Mouse (Mus musculus): ENCODE results near the gene Gpc5.
A peak's percentile ranks its signal among the peaks of the same experiment; 100 is the strongest.
"Not testable (repeated sequence)": the region's sequence is repeated elsewhere in the genome, so short reads cannot be mapped to it uniquely, and the experiment has no call there.

Gpc5 gene

DNA sequence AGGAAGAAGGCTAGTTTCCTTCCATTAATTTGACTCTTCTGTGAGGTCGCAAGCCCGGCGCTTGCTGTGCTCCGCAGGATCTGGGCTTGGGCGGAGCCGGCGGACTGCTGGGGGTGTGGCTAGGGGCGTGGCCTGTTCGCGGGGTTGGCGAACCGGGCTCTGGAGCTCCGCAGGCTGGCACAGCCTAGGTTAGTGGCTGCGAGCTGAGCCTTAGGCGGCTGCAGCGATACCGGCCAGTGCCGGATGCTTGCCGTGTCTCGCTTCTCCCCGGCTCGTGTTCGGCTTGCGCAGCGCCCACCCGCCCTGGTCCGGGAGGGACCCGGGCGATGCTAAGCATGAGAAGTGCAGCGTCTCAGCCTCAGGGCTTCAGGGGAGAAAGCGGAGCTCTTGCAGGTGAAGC lies at the start of gene Gpc5:
Gene Gpc5 (plus strand): TSS at position 135 of the 400 bp plus-strand sequence.
- peak; percentile 65 to 77 for DNase-seq (ENCODE audit: low spot score in 2 of 2)

DNA sequence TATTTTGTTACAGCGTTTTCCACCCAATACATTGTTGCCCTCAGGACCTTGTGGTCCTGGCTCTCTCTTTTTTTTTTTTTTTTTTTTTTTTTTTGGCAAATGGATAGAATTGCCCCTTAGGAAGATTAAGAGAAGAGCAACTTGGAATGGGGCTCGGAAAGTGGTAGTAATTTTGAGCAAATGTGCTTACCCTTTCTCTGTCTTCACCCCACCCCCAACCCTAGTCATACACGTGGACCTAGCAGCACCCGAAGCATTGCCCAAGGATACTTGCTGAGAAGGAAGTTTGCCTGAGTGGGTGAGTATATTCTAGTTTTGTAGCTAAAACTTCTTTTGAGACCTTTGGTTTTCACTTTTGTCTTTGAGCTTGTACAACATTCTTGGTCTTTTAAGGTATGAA lies 49.4 kb upstream of the Gpc5 start:
- DNase-seq (ENCODE audit: low spot score in 2 of 2) = peak in 1 of 2 experiments; percentile 5

DNA sequence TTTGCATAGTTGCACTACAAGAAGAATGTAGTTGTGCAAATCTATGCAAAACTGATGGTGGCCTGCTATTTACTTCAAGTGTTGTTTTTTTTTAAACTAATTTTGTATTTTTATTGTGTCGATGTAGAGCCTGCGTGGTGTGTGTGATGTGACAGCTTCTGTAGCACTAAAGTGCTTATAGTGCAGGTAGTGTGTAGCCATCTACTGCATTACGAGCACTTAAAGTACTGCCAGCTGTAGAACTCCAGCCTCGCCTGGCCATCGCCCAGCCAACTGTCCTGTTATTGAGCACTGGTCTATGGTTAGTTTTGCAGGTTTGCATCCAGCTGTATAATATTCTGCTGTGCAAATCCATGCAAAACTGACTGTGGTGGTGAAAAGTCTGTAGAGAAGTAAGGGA lies 48.0 kb upstream of the Gpc5 start:
- no peak for DNase-seq (ENCODE audit: low spot score in 2 of 2)

DNA sequence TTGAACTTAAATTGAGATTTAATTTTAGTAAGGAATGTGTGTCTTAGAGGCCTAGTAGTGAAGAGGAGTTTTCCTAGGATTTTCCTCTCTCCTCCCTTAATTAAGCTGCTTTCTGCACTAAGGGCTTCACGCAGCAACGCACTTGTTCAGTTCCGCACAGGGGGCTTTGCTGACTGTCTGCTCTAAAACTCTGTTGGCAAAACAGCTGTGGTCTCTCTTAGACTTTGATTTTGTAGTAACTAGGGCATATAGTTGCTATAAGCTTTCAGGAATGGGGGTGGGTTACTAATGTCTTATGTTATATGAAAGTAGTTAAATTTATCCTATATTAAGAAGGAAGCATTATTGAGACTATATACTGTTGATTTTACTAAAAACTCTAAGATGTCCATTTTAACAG lies 46.3 kb upstream of the Gpc5 start:
- DNase-seq (ENCODE audit: low spot score in 2 of 2) = no peak

DNA sequence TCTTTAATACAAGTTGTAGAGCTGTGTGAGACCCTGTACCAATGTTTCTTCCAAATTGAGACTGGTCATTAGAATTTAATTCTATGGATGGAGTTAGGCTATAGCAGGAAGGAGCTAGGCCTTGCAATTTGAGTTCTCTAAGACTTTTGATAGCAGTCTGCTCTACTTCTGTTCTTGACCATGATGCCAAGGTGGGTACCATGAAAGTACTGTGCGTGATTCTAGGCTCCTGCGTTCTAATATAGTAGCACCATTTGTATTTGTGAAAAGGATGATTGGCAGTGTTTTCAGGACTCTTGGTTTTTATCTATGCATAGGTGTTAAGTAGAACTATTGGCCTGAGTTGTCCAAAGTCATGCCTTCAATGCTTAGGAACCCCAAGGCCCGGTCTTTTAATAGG lies 44.7 kb upstream of the Gpc5 start:
- DNase-seq (ENCODE audit: low spot score in 2 of 2) = no peak

DNA sequence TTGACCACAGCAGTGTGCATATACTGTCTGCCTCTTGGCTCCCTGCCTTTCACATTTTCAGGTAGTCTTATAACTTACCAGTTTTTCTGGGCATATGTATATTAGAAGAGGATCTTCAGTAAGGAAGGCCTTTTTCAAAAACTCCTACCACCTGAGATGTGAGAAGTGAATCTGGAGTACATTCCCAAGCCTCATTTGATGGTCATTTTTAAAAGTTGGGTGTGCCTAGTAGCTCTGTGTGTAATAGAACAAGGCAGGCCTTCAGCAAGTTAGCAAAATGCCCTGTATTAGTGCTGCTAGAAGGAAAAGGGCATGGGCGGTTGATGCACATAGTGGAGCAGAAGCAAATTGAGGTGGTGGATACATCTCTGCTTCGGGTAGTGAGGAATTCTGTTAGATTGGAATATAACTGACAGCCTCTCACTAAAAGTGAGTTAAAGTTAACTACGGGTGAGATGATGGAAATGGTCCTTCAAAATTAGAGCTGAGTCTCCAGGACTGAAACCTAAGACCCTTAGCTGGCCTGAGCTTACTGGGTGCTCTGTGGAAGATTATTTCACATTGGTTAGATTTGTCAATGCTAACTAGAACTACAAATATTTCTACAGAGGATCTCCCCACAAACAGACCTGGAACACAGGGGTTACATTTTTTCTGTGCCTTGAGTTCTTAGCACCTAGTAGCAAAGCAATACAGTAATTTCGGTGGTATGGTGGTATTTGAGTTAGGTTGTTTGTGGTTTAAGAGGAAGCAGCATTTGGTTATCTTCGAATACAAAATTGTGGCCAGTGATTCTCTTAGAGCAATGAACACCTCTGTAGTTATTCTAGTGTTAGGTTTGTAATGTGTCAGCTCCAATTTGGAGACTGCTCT lies 43.8 kb upstream of the Gpc5 start:
- no peak for DNase-seq (ENCODE audit: low spot score in 2 of 2)

DNA sequence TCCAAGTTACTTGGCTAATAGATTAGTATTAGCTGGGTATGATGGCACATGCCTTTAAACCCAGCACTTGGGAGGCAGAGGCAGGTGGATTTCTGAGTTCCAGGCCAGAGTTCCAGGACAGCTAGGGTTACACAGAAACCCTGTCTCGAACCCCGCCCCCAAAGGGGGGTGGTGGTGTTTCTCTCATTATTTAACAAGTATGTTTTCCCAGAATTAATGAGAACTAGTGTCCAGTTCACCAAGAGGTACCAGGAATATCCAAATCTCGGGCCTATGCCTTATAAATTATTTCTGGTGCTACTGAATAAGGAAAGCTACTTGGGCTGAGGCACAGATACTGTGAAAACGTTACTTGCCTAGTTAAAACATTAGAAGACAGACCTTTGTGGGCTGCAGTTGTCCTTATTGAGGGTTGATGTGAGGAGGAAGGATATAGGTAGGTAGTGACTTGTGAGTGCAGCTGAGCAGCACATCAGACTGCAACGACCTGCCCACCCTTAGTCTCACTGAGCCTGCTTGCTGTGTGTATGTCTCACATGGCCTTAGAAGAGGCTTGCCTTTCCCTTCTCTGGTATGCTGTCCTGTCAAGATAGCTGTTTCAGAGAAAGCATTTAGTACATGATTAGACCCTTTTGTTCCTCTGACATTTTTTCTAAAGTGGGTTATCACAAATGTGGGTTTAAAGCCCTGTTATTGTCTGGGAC lies 43.0 kb upstream of the Gpc5 start:
- DNase-seq (ENCODE audit: low spot score in 2 of 2) = no peak

DNA sequence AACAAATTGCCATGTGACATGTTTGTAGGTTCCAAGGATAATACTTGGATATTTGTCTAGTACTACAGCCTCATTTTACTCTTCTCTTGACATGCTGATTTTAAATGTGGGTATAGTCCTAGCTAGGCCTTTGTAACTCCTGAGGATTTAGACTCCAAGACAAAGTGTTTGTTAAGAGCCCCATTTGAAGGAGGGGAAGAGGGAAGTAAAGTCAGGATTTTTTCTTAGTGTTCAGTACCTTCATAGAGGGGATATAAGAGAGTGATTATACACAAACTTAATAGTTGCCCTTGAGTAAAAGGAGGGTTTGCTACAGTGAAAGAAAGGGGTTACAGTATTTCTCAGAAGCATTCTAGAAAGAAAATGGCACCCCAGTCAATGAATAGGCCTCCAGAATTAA lies 42.2 kb upstream of the Gpc5 start:
- no peak for DNase-seq (ENCODE audit: low spot score in 2 of 2)

DNA sequence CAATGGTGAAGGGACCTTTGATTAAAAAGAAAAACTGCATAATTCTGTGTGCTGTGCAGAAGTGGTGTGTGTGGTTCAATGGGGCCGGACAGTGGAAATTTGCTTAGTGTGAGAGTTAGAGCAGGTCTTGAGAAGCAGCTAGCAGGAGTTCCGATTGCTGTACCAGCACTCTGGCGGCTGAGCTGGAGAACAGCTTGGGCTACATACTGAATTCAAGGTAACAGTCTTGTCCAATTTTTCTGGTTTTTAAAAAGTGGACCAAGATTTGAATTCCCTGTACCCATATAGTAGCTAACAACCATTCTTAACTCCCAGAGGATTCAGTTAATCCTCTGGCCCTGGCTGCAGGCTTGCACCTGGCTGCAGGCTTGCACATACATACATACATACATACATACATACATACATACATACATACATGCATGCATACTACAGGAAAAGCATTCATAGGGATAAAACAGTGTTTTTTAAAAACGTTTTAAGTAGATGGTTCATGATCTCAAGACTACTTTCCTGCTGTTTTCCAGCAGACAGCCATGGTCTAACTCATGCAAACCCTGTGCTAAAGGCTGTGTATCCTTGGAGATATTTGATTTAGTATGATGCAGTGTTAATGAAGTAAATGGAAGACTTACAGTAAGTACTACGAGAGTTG lies 40.8 kb upstream of the Gpc5 start:
- no peak for DNase-seq (ENCODE audit: low spot score in 2 of 2)

DNA sequence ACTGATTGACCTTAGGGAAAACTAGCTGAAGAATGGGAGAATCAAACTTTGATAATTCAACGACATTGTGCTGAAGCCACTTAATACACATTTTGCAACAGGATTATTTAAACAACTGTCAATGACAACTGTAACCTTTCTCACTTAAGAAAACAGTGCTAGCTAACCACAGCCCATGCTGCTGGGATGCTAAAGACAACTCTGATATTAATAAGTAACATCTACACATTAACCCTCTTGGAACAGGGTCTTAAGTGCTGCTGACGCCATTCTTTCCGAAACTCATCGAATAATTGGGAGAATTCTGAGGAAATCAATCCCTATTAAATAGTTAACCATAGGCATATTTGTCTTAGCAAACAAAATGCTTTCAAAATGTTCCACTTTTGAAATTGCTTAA lies 39.6 kb upstream of the Gpc5 start:
- DNase-seq (ENCODE audit: low spot score in 2 of 2) = no peak

DNA sequence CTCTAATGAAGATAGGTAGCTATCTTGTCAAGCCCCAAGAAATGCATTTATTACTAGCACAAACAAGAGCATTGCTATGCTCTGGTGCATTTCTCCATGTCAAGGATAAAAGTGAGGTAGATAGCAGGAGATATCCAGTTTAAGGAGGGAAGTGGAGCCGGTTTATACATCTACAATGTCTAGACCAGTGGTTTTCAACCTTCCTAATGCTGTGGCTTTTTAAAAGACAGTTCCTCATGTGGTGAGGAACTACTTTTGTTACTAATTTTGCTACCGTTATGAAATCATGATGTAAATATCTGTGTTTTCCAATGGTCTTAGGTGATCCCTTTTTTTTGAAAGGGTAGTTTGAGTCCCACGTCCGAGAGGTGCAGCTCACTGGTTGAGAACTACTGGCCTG lies 37.8 kb upstream of the Gpc5 start:
- no peak for DNase-seq (ENCODE audit: low spot score in 2 of 2)

DNA sequence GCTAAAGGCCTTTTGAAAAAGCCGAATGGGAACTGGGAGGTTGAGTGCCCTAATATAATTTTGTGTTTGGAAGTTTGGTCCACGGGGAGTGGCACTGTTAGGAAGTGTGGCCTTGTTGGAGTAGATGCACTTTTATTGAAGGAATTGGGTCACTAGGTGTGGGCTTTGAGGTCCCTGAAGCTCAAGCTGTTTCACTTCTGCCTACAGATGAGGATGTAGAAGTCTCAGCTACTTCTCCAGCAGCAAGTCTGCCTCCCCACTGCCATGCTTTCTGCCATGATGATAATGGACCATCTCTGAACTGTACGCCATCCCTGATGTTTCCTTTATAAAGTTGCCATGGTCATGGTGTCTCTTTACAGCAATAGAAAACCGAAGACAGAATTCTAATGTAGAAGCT lies 34.5 kb upstream of the Gpc5 start:
- DNase-seq (ENCODE audit: low spot score in 2 of 2) = no peak

DNA sequence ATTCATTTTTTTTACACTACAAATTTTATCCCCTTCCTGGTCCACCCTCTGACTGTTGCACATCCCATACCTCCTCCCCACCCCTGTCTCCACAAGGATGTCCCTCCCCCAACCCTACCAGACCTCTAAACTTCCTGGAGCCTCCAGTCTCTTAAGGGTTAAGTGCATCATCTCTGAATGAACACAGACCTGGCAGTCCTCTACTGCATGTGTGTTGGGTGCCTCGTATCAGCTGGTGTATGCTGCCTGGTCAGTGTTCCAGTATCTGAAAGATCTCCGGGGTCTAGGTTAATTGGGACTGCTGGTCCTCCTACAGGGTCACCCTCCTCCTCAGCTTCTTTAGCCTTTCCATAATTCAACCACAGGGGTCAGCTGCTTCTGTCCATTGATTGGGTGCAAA lies 25.9 kb upstream of the Gpc5 start:
- not testable (repeated sequence) for DNase-seq (ENCODE audit: low spot score in 2 of 2)

DNA sequence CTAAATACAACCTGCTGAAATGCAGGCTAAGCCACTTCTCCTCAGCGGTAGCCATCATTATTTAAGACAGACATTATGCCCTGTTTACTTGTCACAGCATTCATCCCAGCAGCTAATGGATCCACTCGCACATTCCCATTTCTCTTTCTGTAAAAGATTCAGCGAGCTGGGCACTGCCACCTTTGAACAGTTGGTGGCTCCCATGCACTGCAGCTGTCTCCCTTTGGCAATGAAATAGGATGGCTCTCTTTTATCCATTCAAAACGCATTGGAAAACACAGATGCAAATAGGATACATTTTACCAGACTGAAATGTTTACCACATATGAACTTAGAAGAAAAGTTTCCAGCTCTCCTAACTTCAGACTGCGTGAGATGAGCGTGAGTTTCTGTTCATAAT lies 21.5 kb upstream of the Gpc5 start:
- no peak for DNase-seq (ENCODE audit: low spot score in 2 of 2)

DNA sequence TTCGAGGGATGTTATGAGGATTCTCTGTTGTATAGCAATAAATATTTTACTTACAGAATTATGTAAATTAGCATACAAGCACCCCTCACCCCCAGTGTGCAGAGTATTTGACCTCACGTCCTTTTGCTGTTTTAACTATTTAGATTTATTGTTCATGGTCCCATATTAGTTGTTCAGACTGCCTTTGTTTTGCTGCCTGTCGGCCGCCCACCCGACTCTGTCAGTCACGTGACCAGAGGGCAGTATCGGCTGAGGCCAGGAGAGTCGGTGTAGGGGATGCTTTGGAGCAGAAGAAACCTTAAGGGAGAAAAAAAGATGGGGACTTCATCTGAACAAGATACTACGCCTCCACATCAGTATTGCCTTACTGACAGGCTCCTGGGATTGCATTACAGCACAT lies 14.7 kb upstream of the Gpc5 start:
- DNase-seq (ENCODE audit: low spot score in 2 of 2) = no peak

DNA sequence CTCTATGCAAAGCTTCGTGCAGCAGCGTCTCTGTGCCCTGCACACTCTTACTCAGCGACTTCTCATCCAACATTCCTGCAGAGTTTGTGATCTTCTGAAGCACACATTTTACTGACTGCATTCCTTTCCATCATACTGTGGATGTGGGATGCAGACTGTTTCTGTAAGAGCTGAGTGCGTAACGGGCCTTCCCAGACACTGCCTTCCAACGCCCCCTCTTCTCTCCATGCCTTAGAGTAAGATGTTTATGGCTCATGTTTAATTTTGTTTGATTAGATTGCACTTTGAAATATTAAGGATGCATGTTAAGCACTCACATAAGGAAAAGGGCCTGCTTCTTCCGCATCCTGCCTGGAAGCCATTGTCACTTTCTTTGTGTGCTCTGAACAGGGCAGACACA lies 14.0 kb upstream of the Gpc5 start:
- no peak for DNase-seq (ENCODE audit: low spot score in 2 of 2)

DNA sequence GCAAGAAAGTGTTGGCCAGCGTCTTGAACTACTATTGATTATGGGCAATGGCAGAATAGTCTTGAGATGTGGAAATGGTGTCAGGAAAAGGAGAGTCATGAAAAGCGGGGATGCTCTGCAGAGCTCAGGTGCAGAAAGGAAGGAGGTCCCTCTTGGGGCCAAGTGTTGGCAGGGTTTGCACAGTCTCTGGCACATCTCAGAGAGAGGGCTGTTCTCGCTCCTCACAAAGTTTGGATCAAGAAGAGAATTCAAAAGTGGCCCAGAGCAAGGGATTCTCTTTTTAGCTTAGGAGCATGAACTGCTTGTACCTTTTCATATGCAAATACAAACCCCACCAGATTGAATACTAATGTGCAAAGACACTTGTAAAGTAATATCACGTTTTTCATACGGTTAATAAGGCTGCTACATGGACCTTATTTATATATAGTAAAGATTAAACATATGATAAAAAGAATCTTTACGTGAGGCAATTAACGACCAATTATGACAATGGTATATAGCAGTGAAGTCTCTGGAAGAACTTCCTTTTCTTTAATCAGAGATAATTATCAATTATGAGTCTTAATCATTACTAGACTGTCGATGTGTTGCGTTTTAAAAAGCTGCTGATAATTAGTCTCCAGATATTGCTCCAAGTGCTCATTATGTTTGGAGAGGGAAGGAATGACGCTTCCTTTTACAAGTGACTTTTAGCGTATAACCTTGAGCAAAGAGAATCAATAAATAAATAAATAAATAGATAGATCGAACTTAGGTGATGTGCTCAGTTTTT lies 10.1 kb upstream of the Gpc5 start:
- DNase-seq (ENCODE audit: low spot score in 2 of 2) = no peak

DNA sequence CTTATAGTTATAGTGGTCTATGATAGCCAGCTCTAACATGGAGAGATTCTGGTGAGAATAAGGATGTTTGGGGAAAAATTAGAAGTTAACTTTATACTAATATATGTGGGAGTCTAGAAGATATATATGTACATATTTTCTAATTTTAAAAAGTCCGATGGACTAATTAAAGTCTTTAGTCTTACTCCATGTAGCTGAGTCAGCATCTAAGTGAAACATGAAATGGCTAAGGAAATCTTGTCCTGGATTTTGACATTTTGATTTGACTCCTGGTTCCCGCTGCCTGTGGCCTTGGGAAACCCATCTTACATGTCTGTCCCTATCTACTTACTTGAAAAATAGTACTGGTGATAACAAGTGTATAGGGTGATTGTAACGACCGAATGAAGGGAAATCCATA lies 1.5 kb upstream of the Gpc5 start:
- DNase-seq (ENCODE audit: low spot score in 2 of 2) = no peak

DNA sequence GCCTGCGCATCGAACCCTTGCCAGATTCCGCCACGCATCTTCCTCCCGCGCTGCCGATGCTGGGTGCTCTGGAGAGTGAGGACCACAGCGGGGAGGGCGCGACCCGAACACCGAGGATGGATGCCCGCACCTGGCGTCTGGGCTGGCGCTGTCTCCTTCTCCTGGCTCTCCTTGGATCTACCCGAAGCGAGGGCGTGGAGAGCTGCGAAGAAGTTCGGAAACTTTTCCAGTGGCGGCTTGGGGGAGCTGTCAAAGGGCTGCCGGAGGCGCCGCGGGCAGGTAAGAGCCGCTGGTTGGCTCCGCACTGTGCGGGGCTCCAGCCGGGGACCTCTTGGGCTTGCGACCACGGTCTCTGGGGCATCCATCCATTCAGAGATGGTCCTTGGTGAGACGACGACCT lies 495 bp downstream of the Gpc5 start:
- no peak for DNase-seq (ENCODE audit: low spot score in 2 of 2)

DNA sequence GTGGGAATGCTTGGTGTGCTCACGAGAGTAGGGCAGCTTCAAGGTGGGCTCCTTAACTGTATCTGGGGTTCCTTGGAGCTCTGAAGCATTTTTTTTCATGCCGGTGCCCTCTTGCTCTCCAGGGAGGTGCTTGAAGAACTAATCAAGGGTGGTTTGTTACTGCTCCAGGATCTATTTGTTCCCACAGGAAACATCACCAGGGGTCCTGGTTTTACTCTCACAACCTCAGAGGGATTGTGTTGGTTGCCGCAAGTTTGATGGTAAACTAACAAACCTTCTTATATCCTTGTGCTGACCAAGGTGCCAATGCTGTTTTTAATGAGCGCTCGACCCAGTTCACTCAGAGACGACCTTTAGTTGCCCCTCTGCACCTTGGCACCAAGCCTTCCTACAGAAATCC lies 937 bp downstream of the Gpc5 start:
- DNase-seq (ENCODE audit: low spot score in 2 of 2) = no peak

DNA sequence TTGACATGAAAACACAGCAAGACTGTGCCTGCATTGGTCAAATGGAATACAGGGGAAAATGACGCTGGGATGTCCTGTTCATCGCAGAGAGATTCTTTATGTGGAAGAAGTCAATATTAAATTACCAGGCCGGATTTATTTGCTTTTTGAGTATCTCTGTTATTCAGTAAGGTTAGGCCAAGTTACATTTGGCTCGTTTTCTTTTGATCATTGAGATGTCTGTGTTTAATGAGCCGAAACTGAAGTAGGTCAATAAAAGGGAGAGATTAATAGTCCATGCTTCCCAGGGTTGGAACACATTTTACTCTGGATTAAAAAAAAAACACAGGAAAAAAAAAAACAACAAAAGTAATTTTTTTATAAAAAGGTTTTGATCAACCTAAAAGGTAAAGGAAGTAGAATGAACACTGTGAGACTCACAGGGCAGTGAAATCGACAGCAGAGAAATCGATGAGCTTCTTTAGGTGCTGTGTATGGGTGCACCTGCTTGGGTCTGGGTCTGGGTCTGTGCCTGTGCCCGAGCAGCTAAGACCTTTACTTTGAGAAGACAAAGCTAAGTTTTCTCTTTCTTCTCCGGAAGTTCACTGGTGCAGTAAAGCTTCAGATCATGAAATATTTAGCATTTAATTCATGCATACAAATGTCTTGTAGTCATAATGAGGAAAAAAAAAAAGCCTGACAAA lies 8.7 kb downstream of the Gpc5 start:
- DNase-seq (ENCODE audit: low spot score in 2 of 2) = no peak

Measured in spleen, postnatal 36 days (tissue).